ENCODE assay signal across 8 mouse cellular contexts in genomic region chr10:13982271-13982670, GRCm38 (mm10). TPM values are rescaled to one million over a fixed set of nuclear protein-coding genes. Genes with fewer than 3 reads are reported as not detected.
DNase-seq lines count a peak whose midpoint lies in the region; ATAC-seq lines count a peak whose summit lies in the region.

No protein-coding gene starts in this region.

- peaks cover 10% of the 10 kb centered on the region for H3K4me1 ChIP-seq in kidney, embryonic 14.5 days (ENCODE audit: control insufficient read depth, insufficient read depth, low read length)
- peaks cover 5% of the 10 kb centered on the region for H3K4me1 ChIP-seq in hindbrain, embryonic 14.5 days (replicated peaks; ENCODE audit: control insufficient read depth, insufficient read depth, low read length)
- peaks cover 14% of the 10 kb centered on the region for H3K4me1 ChIP-seq in midbrain, embryonic 13.5 days (replicated peaks)

- no peak for ATAC-seq in kidney, embryonic 14.5 days (ENCODE audit: low FRiP score, low TSS enrichment)
- peak; percentile 34 for ATAC-seq in activated CD4-positive, CD25-positive, alpha-beta regulatory T cell, adult 4 months
- no peak for ATAC-seq in hindbrain, embryonic 14.5 days (ENCODE audit: low FRiP score)
- no peak; the same call in 1 of the 2 replicates for ATAC-seq in midbrain, embryonic 13.5 days

- peak overlapping the region; percentile 70; the same call in 1 of the 2 replicates for H3K9ac ChIP-seq in kidney, embryonic 14.5 days (ENCODE audit: low read depth, low read length)
- no peak overlapping the region for H3K9ac ChIP-seq in hindbrain, embryonic 14.5 days
- peak overlapping the region; percentile 75; the same call in 1 of the 2 replicates for H3K9ac ChIP-seq in midbrain, embryonic 13.5 days (replicated peaks)

- H3K9me3 ChIP-seq in kidney, embryonic 14.5 days (ENCODE audit: control insufficient read depth, low read length) = no peaks in the 10 kb centered on the region
- no peaks in the 10 kb centered on the region for H3K9me3 ChIP-seq in hindbrain, embryonic 14.5 days (ENCODE audit: control insufficient read depth, low read length)
- H3K9me3 ChIP-seq in midbrain, embryonic 13.5 days = no peaks in the 10 kb centered on the region

- DNase-seq in kidney, postnatal 14 days = no peak
- no peak for DNase-seq in hindbrain, embryonic 14.5 days (ENCODE audit: low spot score)
- no peak for DNase-seq in cerebellum, adult 11 months
- DNase-seq in adrenal gland, postnatal 36 days = no peak
- no peak for DNase-seq in urinary bladder, postnatal 25 days (ENCODE audit: low spot score)

- WGBS in kidney, embryonic 14.5 days = 66% methylated on average over 6 of the region's 6 CpGs
- WGBS in hindbrain, embryonic 14.5 days = 76% methylated on average over 6 of the region's 6 CpGs
- WGBS in midbrain, embryonic 13.5 days = 76% methylated on average over 6 of the region's 6 CpGs

- H3K4me2 ChIP-seq in kidney, embryonic 14.5 days (replicated peaks; ENCODE audit: low read depth, low read length) = peak overlapping the region; percentile 71
- H3K4me2 ChIP-seq in hindbrain, embryonic 14.5 days (replicated peaks) = peak overlapping the region; percentile 64
- H3K4me2 ChIP-seq in midbrain, embryonic 13.5 days (replicated peaks) = peak overlapping the region; percentile 87

- peak overlapping the region; percentile 50; the same call in 1 of the 2 replicates for H3K4me3 ChIP-seq in kidney, embryonic 14.5 days (ENCODE audit: low read length)
- H3K4me3 ChIP-seq in hindbrain, embryonic 14.5 days (replicated peaks; ENCODE audit: low read length) = peak overlapping the region; percentile 61
- peak overlapping the region; percentile 67 for H3K4me3 ChIP-seq in midbrain, embryonic 13.5 days (replicated peaks)

- peak overlapping the region; percentile 94; the same call in 1 of the 2 replicates for H3K27ac ChIP-seq in kidney, embryonic 14.5 days (ENCODE audit: low read depth, low read length)
- H3K27ac ChIP-seq in hindbrain, embryonic 14.5 days = no peak overlapping the region; the same call in 1 of the 2 replicates
- no peak overlapping the region for H3K27ac ChIP-seq in midbrain, embryonic 13.5 days

- H3K36me3 ChIP-seq in kidney, embryonic 14.5 days (ENCODE audit: control insufficient read depth, insufficient read depth, low read length) = no peaks in the 10 kb centered on the region
- no peaks in the 10 kb centered on the region for H3K36me3 ChIP-seq in hindbrain, embryonic 14.5 days (replicated peaks; ENCODE audit: control insufficient read depth, insufficient read depth)
- no peaks in the 10 kb centered on the region for H3K36me3 ChIP-seq in midbrain, embryonic 13.5 days

- no peaks in the 10 kb centered on the region for H3K27me3 ChIP-seq in kidney, embryonic 14.5 days (ENCODE audit: control insufficient read depth, insufficient read depth, low read length)
- H3K27me3 ChIP-seq in hindbrain, embryonic 14.5 days (ENCODE audit: control insufficient read depth, insufficient read depth, low read length) = no peaks in the 10 kb centered on the region
- no peaks in the 10 kb centered on the region for H3K27me3 ChIP-seq in midbrain, embryonic 13.5 days

RNA-seq across cellular contexts. Expression of gene Hivep2, which starts 16.4 kb away (rescaled TPM):
- 6.1 and 7.9 TPM in 2 replicates for polyA plus RNA-seq in kidney, embryonic 14.5 days (2014; fragmentation: Nextera tagmentation; extraction: Ambion mirVana)
- polyA plus RNA-seq in activated CD4-positive, CD25-positive, alpha-beta regulatory T cell, adult 4 months (2017; shearing (Covaris generic)) = 10 to 100 TPM; 21.7 to 27.0 TPM
- 17.0 and 20.9 TPM in 2 replicates for polyA plus RNA-seq in hindbrain, embryonic 14.5 days (2014; fragmentation: Nextera tagmentation; extraction: Ambion mirVana)
- polyA plus RNA-seq in midbrain, embryonic 13.5 days (2015; fragmentation: Nextera tagmentation; extraction: Ambion mirVana) = 6.3 TPM in 2 replicates
- 10 to 100 TPM; 33.7 to 35.1 TPM for total RNA-seq in adrenal gland, postnatal 36 days (2021)
